Mouse (Mus musculus): ENCODE measurements around the gene Sppl3. TPM values are rescaled to one million over a fixed set of nuclear protein-coding genes. Genes with fewer than 3 reads are reported as not detected.

Gene Sppl3
- polyA plus RNA-seq, 1 experiment, result 93.9 TPM

GRCm38 (mm10) chr5:115145253-115145968, 134.5 kb downstream of the Sppl3 start:
- H3K36me3 ChIP-seq (ENCODE audit: control insufficient read depth, insufficient read depth, low read length), result no peaks in the 10 kb centered on the region; the same call in none of the 2 replicates
- H3K4me3 ChIP-seq (ENCODE audit: control insufficient read depth, low read depth, low read length), result no peak overlapping the region
- H3K27ac ChIP-seq (ENCODE audit: control insufficient read depth, insufficient read depth, low read depth, low read length), result no peak overlapping the region
- H3K4me1 ChIP-seq (ENCODE audit: control insufficient read depth, insufficient read depth, low read length), result no peaks in the 10 kb centered on the region
- TF ChIP-seq POLR2A (IDR thresholded peaks at IDR 0.05; ENCODE audit: control insufficient read depth, low read depth, low read length), result no peak
- TF ChIP-seq CTCF (IDR thresholded peaks at IDR 0.05; ENCODE audit: control insufficient read depth, insufficient read depth, insufficient replicate concordance, low read depth, low read length), result no peak
- H3K27me3 ChIP-seq (ENCODE audit: control insufficient read depth, insufficient read depth, low read length), result no peaks in the 10 kb centered on the region

DNA sequence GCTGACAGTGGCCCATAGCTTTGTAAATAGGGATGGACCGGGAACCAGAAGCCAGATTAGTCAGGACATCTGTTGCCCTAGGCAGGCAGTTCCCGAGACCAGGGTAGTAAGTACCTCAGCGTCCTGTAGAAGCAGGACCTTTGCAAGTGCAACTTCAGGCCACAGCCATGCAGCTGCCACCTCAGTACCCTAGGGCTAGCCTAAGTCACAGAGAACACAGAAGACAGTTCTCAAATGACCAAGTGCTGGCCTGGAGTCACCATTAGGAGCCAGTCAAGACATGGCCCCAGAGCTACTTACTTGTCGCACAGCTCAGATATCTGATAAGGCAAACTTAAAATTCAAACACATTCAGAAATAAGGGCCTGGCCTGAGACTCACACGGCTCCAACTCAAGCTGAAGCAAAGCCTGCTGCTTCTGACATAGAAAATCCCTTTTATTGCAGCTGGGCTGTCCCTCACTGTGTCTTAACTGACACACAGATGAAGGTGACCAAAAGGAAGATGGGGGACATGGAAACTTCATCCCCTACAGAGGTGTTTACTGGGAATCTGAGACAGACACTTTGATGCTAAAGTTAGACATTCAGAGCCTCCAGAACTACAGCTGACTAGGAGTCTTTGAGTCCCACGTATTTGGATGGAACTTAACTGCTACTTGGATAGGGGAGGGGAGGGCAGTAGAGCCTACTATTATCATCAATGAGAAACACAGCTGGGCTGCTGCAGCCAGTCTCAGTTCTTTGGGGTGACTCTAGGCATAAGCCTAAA, 135.2 kb downstream of the Sppl3 start:
- Histone ChIP-seq H3K36me3 (ENCODE audit: control insufficient read depth, insufficient read depth, low read length) (peaks cover 1% of the 10 kb centered on the region), H3K27ac (ENCODE audit: control insufficient read depth, insufficient read depth, low read depth, low read length) (no peak overlapping the region)
- TF ChIP-seq POLR2A (IDR thresholded peaks at IDR 0.05; ENCODE audit: control insufficient read depth, low read depth, low read length), result no peak
- no peak for TF ChIP-seq CTCF (IDR thresholded peaks at IDR 0.05; ENCODE audit: control insufficient read depth, insufficient read depth, insufficient replicate concordance, low read depth, low read length)

GRCm38 (mm10) chr5:115146747-115147130, 135.8 kb downstream of the Sppl3 start:
- Histone ChIP-seq H3K27ac (ENCODE audit: control insufficient read depth, insufficient read depth, low read depth, low read length) (no peak overlapping the region), H3K4me3 (ENCODE audit: control insufficient read depth, low read depth, low read length) (no peak overlapping the region), H3K27me3 (ENCODE audit: control insufficient read depth, insufficient read depth, low read length) (no peaks in the 10 kb centered on the region), H3K36me3 (ENCODE audit: control insufficient read depth, insufficient read depth, low read length) (peaks cover 1% of the 10 kb centered on the region), H3K4me1 (ENCODE audit: control insufficient read depth, insufficient read depth, low read length) (no peaks in the 10 kb centered on the region)
- TF ChIP-seq CTCF (IDR thresholded peaks at IDR 0.05; ENCODE audit: control insufficient read depth, insufficient read depth, insufficient replicate concordance, low read depth, low read length) (no peak), POLR2A (IDR thresholded peaks at IDR 0.05; ENCODE audit: control insufficient read depth, low read depth, low read length) (no peak)

More for the DNA sequence above, 135.2 kb downstream of the Sppl3 start:
- no peaks in the 10 kb centered on the region for H3K4me1 ChIP-seq (ENCODE audit: control insufficient read depth, insufficient read depth, low read length)
- H3K27me3 ChIP-seq (ENCODE audit: control insufficient read depth, insufficient read depth, low read length), result no peaks in the 10 kb centered on the region
- H3K4me3 ChIP-seq (ENCODE audit: control insufficient read depth, low read depth, low read length), result no peak overlapping the region

- Histone ChIP-seq H3K36me3 (ENCODE audit: control insufficient read depth, insufficient read depth, low read length) (peaks cover 1% of the 10 kb centered on the region), H3K27me3 (ENCODE audit: control insufficient read depth, insufficient read depth, low read length) (no peaks in the 10 kb centered on the region), H3K4me1 (ENCODE audit: control insufficient read depth, insufficient read depth, low read length) (no peaks in the 10 kb centered on the region), H3K4me3 (ENCODE audit: control insufficient read depth, low read depth, low read length) (no peak overlapping the region), H3K27ac (ENCODE audit: control insufficient read depth, insufficient read depth, low read depth, low read length) (no peak overlapping the region)
- TF ChIP-seq POLR2A (IDR thresholded peaks at IDR 0.05; ENCODE audit: control insufficient read depth, low read depth, low read length) (no peak), CTCF (IDR thresholded peaks at IDR 0.05; ENCODE audit: control insufficient read depth, insufficient read depth, insufficient replicate concordance, low read depth, low read length) (no peak)
These were observed 136.5 kb downstream of the Sppl3 start for GRCm38 (mm10) chr5:115147388-115147787.

DNA sequence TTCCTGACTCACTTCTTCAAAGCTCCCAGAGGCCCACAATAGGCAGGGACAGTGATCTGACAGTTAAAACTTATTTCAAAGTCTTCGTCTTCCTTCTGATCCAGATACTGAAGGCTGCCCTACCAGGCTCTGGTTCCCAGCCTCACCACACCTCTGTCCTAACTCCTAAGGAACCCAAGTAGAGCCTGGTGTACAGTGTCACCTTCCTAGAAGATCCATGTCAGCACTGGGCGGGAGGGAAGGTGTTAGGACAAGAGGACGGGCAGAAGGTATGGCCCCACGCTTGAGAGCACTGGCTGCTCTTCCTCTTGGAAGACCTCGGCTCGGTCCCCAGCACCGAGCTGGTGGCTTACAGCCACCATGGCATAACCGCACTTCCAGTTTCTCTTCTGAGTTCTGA, 137.4 kb downstream of the Sppl3 start:
- Histone ChIP-seq H3K27me3 (ENCODE audit: control insufficient read depth, insufficient read depth, low read length) (no peaks in the 10 kb centered on the region), H3K36me3 (ENCODE audit: control insufficient read depth, insufficient read depth, low read length) (peaks cover 1% of the 10 kb centered on the region), H3K27ac (ENCODE audit: control insufficient read depth, insufficient read depth, low read depth, low read length) (no peak overlapping the region), H3K4me1 (ENCODE audit: control insufficient read depth, insufficient read depth, low read length) (peaks cover 2% of the 10 kb centered on the region; the same call in 1 of the 2 replicates), H3K4me3 (ENCODE audit: control insufficient read depth, low read depth, low read length) (no peak overlapping the region)
- TF ChIP-seq CTCF (IDR thresholded peaks at IDR 0.05; ENCODE audit: control insufficient read depth, insufficient read depth, insufficient replicate concordance, low read depth, low read length) (no peak), POLR2A (IDR thresholded peaks at IDR 0.05; ENCODE audit: control insufficient read depth, low read depth, low read length) (no peak)

Other genes with a start within 250 kb of the Sppl3 start
- 167 and 170 TPM in 2 replicates for gene Ankrd13a, start 236.5 kb upstream of the Sppl3 start, polyA plus RNA-seq (2012; rRNA removed)
- gene Git2, start 235.6 kb upstream of the Sppl3 start, polyA plus RNA-seq (2012; rRNA removed), result 15.1 and 16.1 TPM in 2 replicates
- 51.7 and 67.4 TPM in 2 replicates for gene 1500011B03Rik, start 187.7 kb upstream of the Sppl3 start, polyA plus RNA-seq (2012; rRNA removed)
- 54.0 and 68.8 TPM in 2 replicates for gene 4930519G04Rik, start 157.5 kb upstream of the Sppl3 start, polyA plus RNA-seq (2012; rRNA removed)
- not detected in 2 replicates for gene Gm9936, start 152.5 kb upstream of the Sppl3 start, polyA plus RNA-seq (2012; rRNA removed)
- gene Oasl2, start 114.2 kb upstream of the Sppl3 start, polyA plus RNA-seq (2012; rRNA removed), result 3.9 and 4.4 TPM in 2 replicates
- 3.0 and 4.2 TPM in 2 replicates for gene Oasl1, start 87.9 kb upstream of the Sppl3 start, polyA plus RNA-seq (2012; rRNA removed)
- 3.9 and 4.5 TPM in 2 replicates for gene 2210016L21Rik, start 69.0 kb upstream of the Sppl3 start, polyA plus RNA-seq (2012; rRNA removed)
- gene Hnf1a, start 40.0 kb upstream of the Sppl3 start, polyA plus RNA-seq (2012; rRNA removed), result 0.17 and 0.18 TPM in 2 replicates
- gene Gm10401, start 87.2 kb downstream of the Sppl3 start, polyA plus RNA-seq (2012; rRNA removed), result not detected in 2 replicates
- 11.2 and 12.1 TPM in 2 replicates for gene Acads, start 108.2 kb downstream of the Sppl3 start, polyA plus RNA-seq (2012; rRNA removed)
- 15.7 and 21.1 TPM in 2 replicates for gene Unc119b, start 123.8 kb downstream of the Sppl3 start, polyA plus RNA-seq (2012; rRNA removed)
- gene Mlec, start 147.0 kb downstream of the Sppl3 start, polyA plus RNA-seq (2012; rRNA removed), result 85.1 and 115 TPM in 2 replicates
- gene Cabp1, start 183.2 kb downstream of the Sppl3 start, polyA plus RNA-seq (2012; rRNA removed), result 7.2 and 9.1 TPM in 2 replicates
- gene Pop5, start 224.7 kb downstream of the Sppl3 start, polyA plus RNA-seq (2012; rRNA removed), result 15.5 and 16.2 TPM in 2 replicates